Mouse (Mus musculus) G1E-ER4 (cell line): ENCODE data around the gene Nphp4. TPM values are rescaled to one million over a fixed set of nuclear protein-coding genes. Genes with fewer than 3 reads are reported as not detected.

Experiments used
- GATA1 ChIP-seq: IDR thresholded peaks from one replicate; pipeline ENCODE4 v1.8.0; 2012; ENCODE audit warnings: low read length, inconsistent platforms
- polyA plus RNA-seq: library from polyadenylated mRNA; stranded (reverse); fragments of >175 nt; gene quantifications from 2 replicates; pipeline ENCODE4 v1.2.3, GENCODE M21; 2012

Nphp4 gene
- polyA plus RNA-seq, 1 experiment = not detected

GRCm38 (mm10) chr4:152542447-152542846 is 65.9 kb downstream of the Nphp4 start:
- no peak for TF ChIP-seq GATA1

GRCm38 (mm10) chr4:152546481-152546880 is 70.0 kb downstream of the Nphp4 start:
- no peak for TF ChIP-seq GATA1

GRCm38 (mm10) chr4:152547886-152548663 is 71.6 kb downstream of the Nphp4 start:
- TF ChIP-seq GATA1 = no peak

- no peak for TF ChIP-seq GATA1
Observed at GRCm38 (mm10) chr4:152549507-152550202, 73.1 kb downstream of the Nphp4 start.

- no peak for TF ChIP-seq GATA1
Observed at GRCm38 (mm10) chr4:152550203-152550549, 73.7 kb downstream of the Nphp4 start.

GRCm38 (mm10) chr4:152553582-152554285 is 77.2 kb downstream of the Nphp4 start:
- TF ChIP-seq GATA1 = no peak

GRCm38 (mm10) chr4:152554421-152554820 is 77.9 kb downstream of the Nphp4 start:
- no peak for TF ChIP-seq GATA1

GRCm38 (mm10) chr4:152558246-152558645 is 81.7 kb downstream of the Nphp4 start:
- no peak for TF ChIP-seq GATA1

- no peak for TF ChIP-seq GATA1
Observed at GRCm38 (mm10) chr4:152568006-152568405, 91.5 kb downstream of the Nphp4 start.

- no peak for TF ChIP-seq GATA1
Observed at GRCm38 (mm10) chr4:152568662-152569395, 92.3 kb downstream of the Nphp4 start.

- no peak for TF ChIP-seq GATA1
Observed at GRCm38 (mm10) chr4:152574266-152574665, 97.8 kb downstream of the Nphp4 start.

- no peak for TF ChIP-seq GATA1
Observed at GRCm38 (mm10) chr4:152576826-152577225, 100.3 kb downstream of the Nphp4 start.

GRCm38 (mm10) chr4:152579956-152580355 is 103.5 kb downstream of the Nphp4 start:
- TF ChIP-seq GATA1 = no peak

GRCm38 (mm10) chr4:152582206-152582605 is 105.7 kb downstream of the Nphp4 start:
- no peak for TF ChIP-seq GATA1

GRCm38 (mm10) chr4:152583616-152584015 is 107.1 kb downstream of the Nphp4 start:
- TF ChIP-seq GATA1 = no peak

GRCm38 (mm10) chr4:152585526-152585925 is 109.0 kb downstream of the Nphp4 start:
- no peak for TF ChIP-seq GATA1
